In the genomic region with DNA sequence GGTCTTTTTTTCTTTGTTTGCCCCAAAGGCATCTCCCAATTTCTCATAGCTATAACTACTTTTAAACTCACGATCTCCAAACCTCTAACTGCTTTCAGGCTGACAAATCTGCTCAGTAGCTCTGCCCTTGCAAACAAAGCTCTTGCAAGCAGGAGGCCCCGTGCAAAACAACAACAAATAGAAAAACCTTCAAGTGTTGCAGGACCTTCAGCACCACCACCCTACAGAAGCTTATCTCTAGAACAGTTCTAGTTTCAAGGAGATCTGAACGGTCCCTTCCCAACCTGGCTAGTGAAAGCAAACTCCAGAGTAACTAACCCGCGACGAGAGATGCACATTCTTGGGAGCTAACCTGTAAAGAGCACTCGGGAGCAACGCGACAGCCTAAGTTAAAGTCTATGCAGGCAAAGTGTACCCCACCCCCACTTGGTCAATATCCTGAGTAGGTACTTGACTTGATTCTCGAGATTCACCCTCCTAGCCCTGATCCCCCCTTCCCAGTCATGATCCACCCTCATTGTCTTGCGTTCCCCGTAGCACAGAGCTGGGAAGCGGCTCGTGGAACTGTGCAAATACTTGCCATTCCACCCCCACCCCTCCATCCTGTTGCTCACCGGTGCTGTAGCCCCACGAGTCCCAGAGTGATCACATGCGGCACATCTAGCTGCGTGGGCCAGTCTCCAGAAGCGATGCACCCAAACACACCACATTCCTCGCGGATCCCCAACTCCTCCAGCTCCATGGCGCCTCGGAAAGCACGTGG, we compare ENCODE assay signal across 8 mouse cellular contexts. TPM values are rescaled to one million over a fixed set of nuclear protein-coding genes. Genes with fewer than 3 reads are reported as not detected.
A peak's percentile ranks its signal among the peaks of the same experiment; 100 is the strongest.
DNase-seq lines count a peak whose midpoint lies in the region; ATAC-seq and TF ChIP-seq lines count a peak whose summit lies in the region.

No protein-coding gene starts in this region.

- H3K27me3 ChIP-seq in thymus, adult 2 months (ENCODE audit: control insufficient read depth, insufficient read depth, low read length): no peaks in the 10 kb centered on the region
- H3K27me3 ChIP-seq in hindbrain, postnatal 0 days (ENCODE audit: insufficient read depth, low read length): no peaks in the 10 kb centered on the region
- H3K27me3 ChIP-seq in midbrain, embryonic 10.5 days (ENCODE audit: low read depth, poor library complexity, severe bottlenecking): no peaks in the 10 kb centered on the region

- peak overlapping the region; percentile 97 for H3K4me2 ChIP-seq in hindbrain, postnatal 0 days (ENCODE audit: low read depth, low read length)

- no peak for TF ChIP-seq POLR2A in thymus, adult 2 months (IDR thresholded peaks at IDR 0.05; ENCODE audit: control insufficient read depth, extremely low read depth, insufficient read depth, low read length, poor library complexity)

- no peaks in the 10 kb centered on the region for H3K36me3 ChIP-seq in thymus, adult 2 months (ENCODE audit: control insufficient read depth, insufficient read depth, low read length)
- no peaks in the 10 kb centered on the region for H3K36me3 ChIP-seq in hindbrain, postnatal 0 days (ENCODE audit: insufficient read depth, low read length)
- H3K36me3 ChIP-seq in midbrain, embryonic 10.5 days: peaks cover 59% of the 10 kb centered on the region

- peak; percentile 41 for DNase-seq in embryo, embryonic 10 days (ENCODE audit: low spot score)
- no peak for DNase-seq in embryo, embryonic 9.5 days (ENCODE audit: extremely low spot score)
- no peak for DNase-seq in thymus, adult 2 months
- no peak for DNase-seq in thymus, postnatal 4 days
- peak; percentile 17 for DNase-seq in hindbrain, postnatal 0 days (ENCODE audit: low spot score)
- no peak for DNase-seq in midbrain, embryonic 10.5 days (ENCODE audit: low spot score)
- no peak for DNase-seq in cerebellum, postnatal 4 days (ENCODE audit: low spot score in 2 of 2)
- DNase-seq in urinary bladder, adult 2 months (ENCODE audit: low spot score): no peak

- peak overlapping the region; percentile 63 for H3K9ac ChIP-seq in hindbrain, postnatal 0 days (replicated peaks; ENCODE audit: low read length)

- TF ChIP-seq CTCF in thymus, adult 2 months (IDR thresholded peaks at IDR 0.05; ENCODE audit: borderline replicate concordance, control insufficient read depth, extremely low read depth, insufficient read depth, low read length, poor library complexity): no peak
- 0 out of 2 replicates have a peak, but pooled peaks have one; percentile 4 for TF ChIP-seq CTCF in hindbrain, postnatal 0 days (IDR thresholded peaks at IDR 0.05; ENCODE audit: low read depth)

- no peak for ATAC-seq in hindbrain, postnatal 0 days

- H3K27ac ChIP-seq in thymus, adult 2 months (ENCODE audit: control insufficient read depth, insufficient read depth, low read length): peak overlapping the region; percentile 41
- H3K27ac ChIP-seq in hindbrain, postnatal 0 days: peak overlapping the region; percentile 88
- H3K27ac ChIP-seq in midbrain, embryonic 10.5 days (replicated peaks): peak overlapping the region; percentile 95

- peak overlapping the region; percentile 95 for H3K4me3 ChIP-seq in thymus, adult 2 months (ENCODE audit: control insufficient read depth, insufficient read depth, low read length)
- peak overlapping the region; percentile 64 for H3K4me3 ChIP-seq in hindbrain, postnatal 0 days (ENCODE audit: low read length)
- peak overlapping the region; percentile 84 for H3K4me3 ChIP-seq in midbrain, embryonic 10.5 days

- peaks cover 4% of the 10 kb centered on the region; the same call in 1 of the 2 replicates for H3K4me1 ChIP-seq in thymus, adult 2 months (replicated peaks; ENCODE audit: control insufficient read depth, insufficient read depth, low read length)
- 0 out of 2 replicates have a peak, but pooled peaks cover 6% of the 10 kb centered on the region for H3K4me1 ChIP-seq in hindbrain, postnatal 0 days (ENCODE audit: insufficient read depth, low read length)
- peaks cover 53% of the 10 kb centered on the region for H3K4me1 ChIP-seq in midbrain, embryonic 10.5 days

- H3K9me3 ChIP-seq in hindbrain, postnatal 0 days (ENCODE audit: low read length): no peaks in the 10 kb centered on the region
- no peaks in the 10 kb centered on the region for H3K9me3 ChIP-seq in midbrain, embryonic 10.5 days (replicated peaks)

- WGBS in thymus, adult 2 months: under 1% methylated on average over 24 of the region's 24 CpGs
- under 1% methylated on average over 24 of the region's 24 CpGs for WGBS in hindbrain, postnatal 0 days
- under 1% methylated on average over 24 of the region's 24 CpGs for WGBS in midbrain, embryonic 10.5 days

RNA-seq across cellular contexts. Expression of gene Paics, which starts 0.6 kb away (rescaled TPM):
- 70.4 and 75.9 TPM in 2 replicates for polyA plus RNA-seq in thymus, adult 2 months (2012; rRNA removed)
- total RNA-seq in hindbrain, postnatal 0 days (2014; rRNA removed): 114 and 129 TPM in 2 replicates
- polyA plus RNA-seq in hindbrain, postnatal 0 days (2015; fragmentation: Nextera tagmentation; extraction: Ambion mirVana): 166 and 176 TPM in 2 replicates
- 444 and 484 TPM in 2 replicates for polyA plus RNA-seq in midbrain, embryonic 10.5 days (2016; fragmentation: Nextera tagmentation; extraction: Ambion mirVana)
- 101 and 105 TPM in 2 replicates for polyA plus RNA-seq in urinary bladder, adult 2 months (2012; rRNA removed)

RNA-seq across cellular contexts. Expression of gene Ppat, which starts 0.9 kb away (rescaled TPM):
- 11.1 and 13.3 TPM in 2 replicates for polyA plus RNA-seq in thymus, adult 2 months (2012; rRNA removed)
- 7.4 and 13.0 TPM in 2 replicates for total RNA-seq in hindbrain, postnatal 0 days (2014; rRNA removed)
- 10.7 and 12.2 TPM in 2 replicates for polyA plus RNA-seq in hindbrain, postnatal 0 days (2015; fragmentation: Nextera tagmentation; extraction: Ambion mirVana)
- polyA plus RNA-seq in midbrain, embryonic 10.5 days (2016; fragmentation: Nextera tagmentation; extraction: Ambion mirVana): 46.1 and 58.0 TPM in 2 replicates
- polyA plus RNA-seq in urinary bladder, adult 2 months (2012; rRNA removed): 9.6 and 10.0 TPM in 2 replicates

RNA-seq across cellular contexts. Expression of gene Srp72, which starts 24.0 kb away (rescaled TPM):
- 30.4 and 36.2 TPM in 2 replicates for polyA plus RNA-seq in thymus, adult 2 months (2012; rRNA removed)
- total RNA-seq in hindbrain, postnatal 0 days (2014; rRNA removed): 53.0 and 55.2 TPM in 2 replicates
- 72.9 and 78.7 TPM in 2 replicates for polyA plus RNA-seq in hindbrain, postnatal 0 days (2015; fragmentation: Nextera tagmentation; extraction: Ambion mirVana)
- polyA plus RNA-seq in midbrain, embryonic 10.5 days (2016; fragmentation: Nextera tagmentation; extraction: Ambion mirVana): 78.5 and 81.2 TPM in 2 replicates
- 68.7 and 68.9 TPM in 2 replicates for polyA plus RNA-seq in urinary bladder, adult 2 months (2012; rRNA removed)

RNA-seq across cellular contexts. Expression of gene Aasdh, which starts 45.2 kb away (rescaled TPM):
- polyA plus RNA-seq in thymus, adult 2 months (2012; rRNA removed): 10.7 and 12.1 TPM in 2 replicates
- 9.9 and 15.1 TPM in 2 replicates for total RNA-seq in hindbrain, postnatal 0 days (2014; rRNA removed)
- polyA plus RNA-seq in hindbrain, postnatal 0 days (2015; fragmentation: Nextera tagmentation; extraction: Ambion mirVana): 10.2 and 12.8 TPM in 2 replicates
- 22.3 and 24.3 TPM in 2 replicates for polyA plus RNA-seq in midbrain, embryonic 10.5 days (2016; fragmentation: Nextera tagmentation; extraction: Ambion mirVana)
- 28.3 and 35.2 TPM in 2 replicates for polyA plus RNA-seq in urinary bladder, adult 2 months (2012; rRNA removed)

RNA-seq across cellular contexts. Expression of gene Arl9, which starts 53.3 kb away (rescaled TPM):
- not detected in 2 replicates for polyA plus RNA-seq in thymus, adult 2 months (2012; rRNA removed)
- not detected in 2 replicates for total RNA-seq in hindbrain, postnatal 0 days (2014; rRNA removed)
- polyA plus RNA-seq in hindbrain, postnatal 0 days (2015; fragmentation: Nextera tagmentation; extraction: Ambion mirVana): not detected in 2 replicates
- polyA plus RNA-seq in midbrain, embryonic 10.5 days (2016; fragmentation: Nextera tagmentation; extraction: Ambion mirVana): not detected in 2 replicates
- 0.25 and 0.28 TPM in 2 replicates for polyA plus RNA-seq in urinary bladder, adult 2 months (2012; rRNA removed)

Comparison
In these comparisons a context has a peak if more than half of its experiments do, and no peak if none do; other contexts are left out.
1. DNase-seq: peak in embryo, embryonic 10 days (single experiment) and hindbrain, postnatal 0 days (single experiment); none in embryo, embryonic 9.5 days (single experiment), thymus, adult 2 months (single experiment), thymus, postnatal 4 days (single experiment), midbrain, embryonic 10.5 days (single experiment), cerebellum, postnatal 4 days (0 of 2) and urinary bladder, adult 2 months (single experiment).
2. H3K27ac ChIP-seq: peak in every context shown above with its lines; median percentile 95 in midbrain, embryonic 10.5 days; 88 in hindbrain, postnatal 0 days; 41 in thymus, adult 2 months.
3. Peak in every context shown above with its lines, with median percentiles within 50 percentile points of each other: H3K4me3 ChIP-seq.